Mouse (Mus musculus) myocyte (in vitro differentiated cells): ENCODE measurements at regions not wholly inside any gene's neighbourhood (a gene's known extent, or its start where the extent isn't known, plus 50 kb on each side); places are given as distances from the start of the nearest gene placed in this dataset.

ENCODE experiments used
- E2F4 ChIP-seq: IDR thresholded peaks from one replicate; pipeline ENCODE4 v1.6.1; 2011; ENCODE audit warnings: mild to moderate bottlenecking, control low read depth, moderate library complexity; ENCODE audit not compliant: insufficient read depth
- MAX ChIP-seq: IDR thresholded peaks from one replicate; pipeline ENCODE4 v1.6.1; 2011; ENCODE audit warnings: low read depth, mild to moderate bottlenecking, control low read depth
- MYOD1 ChIP-seq, 3 experiments: IDR thresholded peaks; one replicate each; pipeline ENCODE4 v1.6.1; 2011; ENCODE audit warnings: control low read depth in 2 of 3, low read depth in 2 of 3, mild to moderate bottlenecking in 2 of 3, moderate library complexity in 1 of 3; ENCODE audit not compliant: insufficient read length in 2 of 3, control insufficient read depth in 1 of 3
- POLR2A ChIP-seq: IDR thresholded peaks from one replicate; pipeline ENCODE4 v1.6.1; 2011; ENCODE audit warnings: low read depth, mild to moderate bottlenecking, control low read depth, moderate library complexity; ENCODE audit not compliant: insufficient read length
- POLR2AphosphoS2 ChIP-seq: IDR thresholded peaks from one replicate; pipeline ENCODE4 v1.6.1; 2011; ENCODE audit warnings: low read depth, control low read depth; ENCODE audit not compliant: insufficient read length
- SRF ChIP-seq: IDR thresholded peaks from one replicate; pipeline ENCODE4 v1.6.1; 2011; ENCODE audit warnings: low read depth; ENCODE audit not compliant: control insufficient read depth, insufficient read length
- USF1 ChIP-seq: IDR thresholded peaks from one replicate; pipeline ENCODE4 v1.6.1; 2011; ENCODE audit warnings: low read depth, mild to moderate bottlenecking, control low read depth, moderate library complexity

GRCm38 (mm10) chr6:71016388-71016787 is 60.1 kb downstream of the Foxi3 start:
- TF ChIP-seq USF1 (no peak), POLR2AphosphoS2 (no peak), POLR2A (no peak), MAX (no peak), SRF (no peak), MYOD1 (IDR thresholded peaks at IDR 0.05; ENCODE audit: control insufficient read depth in 1 of 3, insufficient read length in 2 of 3, low read depth in 2 of 3) (no peak), E2F4 (no peak)
